Mouse (Mus musculus) heart, embryonic 15.5 days (tissue): ENCODE data around the gene Mrpl9. TPM values are rescaled to one million over a fixed set of nuclear protein-coding genes. Genes with fewer than 3 reads are reported as not detected.

Experiments used
- ATAC-seq: fragments of 200-750 bp; cut with Nextera tagmentation; replicated peaks from 2 replicates; pipeline ENCODE4 v1.8.0; 2017; ENCODE audit warnings: low read depth, moderate TSS enrichment; ENCODE audit not compliant: insufficient number of reproducible peaks, insufficient read depth, low FRiP score
- H3K27ac ChIP-seq: fragments of 300-500 bp; sonication (generic); 2 replicates; pipeline ENCODE4 v1.5.1; 2015; ENCODE audit warnings: mild to moderate bottlenecking, inconsistent platforms
- H3K27me3 ChIP-seq: fragments of 300-500 bp; sonication (generic); 2 replicates; pipeline ENCODE4 v1.6.1; 2015; ENCODE audit warnings: inconsistent platforms
- H3K36me3 ChIP-seq: fragments of 300-500 bp; sonication (generic); 2 replicates; pipeline ENCODE4 v1.6.1; 2015; ENCODE audit warnings: mild to moderate bottlenecking, inconsistent platforms
- H3K4me1 ChIP-seq: fragments of 300-500 bp; sonication (generic); replicated peaks from 2 replicates; pipeline ENCODE4 v1.6.1; 2015; ENCODE audit warnings: inconsistent platforms
- H3K4me2 ChIP-seq: fragments of 300-500 bp; sonication (generic); 2 replicates; pipeline ENCODE4 v1.6.1; 2015; ENCODE audit warnings: inconsistent platforms, mild to moderate bottlenecking, moderate library complexity
- H3K4me3 ChIP-seq: fragments of 300-500 bp; sonication (generic); 2 replicates; pipeline ENCODE4 v1.5.1; 2015; ENCODE audit warnings: mild to moderate bottlenecking, inconsistent platforms
- H3K9ac ChIP-seq: fragments of 300-500 bp; sonication (generic); 2 replicates; pipeline ENCODE4 v1.6.1; 2015; ENCODE audit warnings: mild to moderate bottlenecking, inconsistent platforms
- H3K9me3 ChIP-seq: fragments of 300-500 bp; sonication (generic); replicated peaks from 2 replicates; pipeline ENCODE4 v1.6.1; 2016; ENCODE audit warnings: inconsistent platforms
- WGBS: fragments of 180-500 bp; shearing (Covaris S2); methylation state at CpG from one replicate; pipeline ENCODE4 v1.1.7; 2015; ENCODE audit warnings: mixed read lengths; 5-methylcytosine and 5-hydroxymethylcytosine counted together
- polyA plus RNA-seq: library from polyadenylated mRNA; unstranded; fragments of >200 nt; fragmentation: Nextera tagmentation; extraction: Ambion mirVana; gene quantifications from 2 replicates; pipeline ENCODE4 v1.2.1, GENCODE M21; 2015

Mrpl9 gene
- polyA plus RNA-seq, 1 experiment from 2014 or later: 56.1 TPM

DNA sequence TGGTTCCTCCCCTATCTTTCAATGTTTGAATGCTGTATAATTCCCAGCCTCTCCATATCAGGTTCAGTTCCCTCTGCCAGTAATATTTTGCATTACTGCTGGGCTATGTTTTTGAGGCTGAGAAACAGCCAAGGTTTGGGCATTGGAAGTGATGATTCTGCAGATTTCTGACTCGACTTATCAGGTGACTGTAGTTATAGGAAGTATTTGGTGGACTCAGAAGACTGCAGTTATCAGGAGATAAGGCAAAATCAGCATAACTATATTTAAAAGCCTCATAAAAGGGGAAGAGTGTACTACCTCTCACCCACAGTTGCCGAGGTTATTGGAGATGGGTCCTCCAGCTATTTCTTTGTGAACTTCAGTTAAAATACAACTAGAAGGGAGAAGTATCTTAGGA is 12.1 kb upstream of the Mrpl9 start:
- WGBS: 51% methylated on average over 2 of the region's 2 CpGs
- no peak overlapping the region for H3K4me3 ChIP-seq
- H3K36me3 ChIP-seq: no peaks in the 10 kb centered on the region
- no peaks in the 10 kb centered on the region for H3K4me1 ChIP-seq
- no peak overlapping the region for H3K27ac ChIP-seq
- no peak overlapping the region for H3K9ac ChIP-seq
- no peak overlapping the region for H3K4me2 ChIP-seq
- H3K9me3 ChIP-seq: no peaks in the 10 kb centered on the region
- no peak for ATAC-seq
- H3K27me3 ChIP-seq: no peaks in the 10 kb centered on the region

DNA sequence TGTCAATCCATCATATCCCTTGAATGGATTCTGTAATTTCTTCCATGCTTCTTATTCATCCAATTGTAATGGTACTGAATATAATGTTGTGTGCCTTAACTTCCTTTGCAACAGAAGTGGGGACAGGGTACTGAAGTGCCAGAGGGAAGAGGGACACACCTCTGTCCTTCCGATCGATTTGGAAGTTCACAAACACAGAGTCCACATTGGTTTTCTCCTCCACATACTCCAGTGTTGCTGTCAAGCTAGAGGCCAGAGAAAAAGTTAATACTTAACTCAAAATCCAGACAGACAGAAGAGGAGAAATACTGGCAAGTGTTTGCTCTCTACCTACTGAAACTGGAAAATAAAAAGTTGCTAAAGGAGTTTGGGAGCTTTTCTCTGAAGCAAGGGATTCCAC is 8.8 kb upstream of the Mrpl9 start:
- Histone ChIP-seq H3K27me3 (no peaks in the 10 kb centered on the region), H3K4me1 (no peaks in the 10 kb centered on the region), H3K9ac (no peak overlapping the region), H3K9me3 (no peaks in the 10 kb centered on the region), H3K27ac (no peak overlapping the region), H3K4me2 (no peak overlapping the region), H3K36me3 (no peaks in the 10 kb centered on the region), H3K4me3 (no peak overlapping the region)
- WGBS: 74% methylated on average over 2 of the region's 2 CpGs
- no peak for ATAC-seq

DNA sequence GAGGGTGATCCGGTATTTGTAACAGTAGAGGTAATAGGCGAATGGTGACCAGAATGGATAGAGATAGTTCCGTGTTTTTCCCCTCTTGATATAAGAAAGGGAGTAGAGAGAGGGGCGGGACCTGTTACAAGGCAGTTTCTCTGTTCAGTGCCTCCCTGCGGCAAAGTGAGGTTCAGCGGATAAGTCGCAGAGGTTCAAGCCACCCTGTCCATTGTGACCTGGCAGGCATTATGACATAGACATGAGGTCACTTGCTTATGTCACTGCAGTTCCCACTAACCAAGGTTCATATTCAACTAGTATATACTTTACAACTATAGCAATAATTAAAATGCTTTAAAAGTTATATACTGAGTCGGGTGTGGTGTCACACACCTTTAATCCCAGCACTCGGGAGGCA is 6.7 kb upstream of the Mrpl9 start:
- Histone ChIP-seq H3K27ac (no peak overlapping the region), H3K4me2 (no peak overlapping the region), H3K9me3 (no peaks in the 10 kb centered on the region), H3K9ac (no peak overlapping the region), H3K4me3 (no peak overlapping the region), H3K27me3 (peaks cover 10% of the 10 kb centered on the region), H3K4me1 (no peaks in the 10 kb centered on the region), H3K36me3 (no peaks in the 10 kb centered on the region)
- 77% methylated on average over 9 of the region's 9 CpGs for WGBS
- ATAC-seq: no peak

DNA sequence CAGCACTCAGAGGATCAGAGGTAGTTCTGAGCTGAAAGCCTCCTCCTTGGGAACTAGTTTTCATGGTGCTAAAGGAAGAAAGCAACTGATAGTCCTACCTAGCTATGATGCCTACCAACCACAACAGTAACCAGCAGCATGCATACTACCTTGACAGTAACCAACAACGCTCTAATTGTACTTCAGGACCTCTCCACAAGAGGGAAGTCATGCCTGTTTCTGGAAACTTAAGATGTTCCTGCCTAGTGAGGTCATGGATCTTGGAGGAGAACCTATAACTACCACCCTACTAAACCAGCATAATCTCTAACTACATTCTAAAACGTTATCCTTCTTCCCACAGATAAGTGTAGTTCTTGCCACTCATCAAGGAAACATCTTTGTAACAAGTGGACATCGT is 1.9 kb upstream of the Mrpl9 start:
- Histone ChIP-seq H3K36me3 (peaks cover 12% of the 10 kb centered on the region; the same call in 1 of the 2 replicates), H3K4me3 (no peak overlapping the region), H3K9me3 (no peaks in the 10 kb centered on the region), H3K27ac (no peak overlapping the region), H3K4me1 (peaks cover 5% of the 10 kb centered on the region), H3K27me3 (peaks cover 10% of the 10 kb centered on the region), H3K9ac (no peak overlapping the region), H3K4me2 (no peak overlapping the region)
- 37% methylated on average over 3 of the region's 3 CpGs for WGBS
- ATAC-seq: no peak

DNA sequence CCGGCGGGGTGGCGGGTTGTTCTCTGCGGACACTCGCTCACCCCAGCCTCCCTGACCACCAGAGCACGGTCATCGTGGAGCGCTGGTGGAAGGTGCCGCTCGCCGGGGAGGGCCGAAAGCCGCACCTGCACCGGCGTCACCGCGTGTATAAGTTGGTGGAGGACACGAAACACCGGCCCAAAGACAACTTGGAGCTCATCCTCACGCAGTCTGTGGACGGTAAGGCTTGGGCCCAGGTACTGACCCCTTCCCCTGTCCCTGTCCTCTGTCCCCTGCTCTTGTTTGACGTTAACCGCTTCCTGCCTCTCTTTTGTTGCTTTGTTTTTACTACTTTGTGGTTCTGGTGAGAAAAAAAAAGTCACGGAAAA is 463 bp downstream of the Mrpl9 start, which contains the start of gene Oaz3:
Oaz3 (minus strand) TSS at position 319 of the 368 bp plus-strand sequence.
- ATAC-seq: peak; percentile 45; the same call in 1 of the 2 replicates
- no peaks in the 10 kb centered on the region for H3K9me3 ChIP-seq

DNA sequence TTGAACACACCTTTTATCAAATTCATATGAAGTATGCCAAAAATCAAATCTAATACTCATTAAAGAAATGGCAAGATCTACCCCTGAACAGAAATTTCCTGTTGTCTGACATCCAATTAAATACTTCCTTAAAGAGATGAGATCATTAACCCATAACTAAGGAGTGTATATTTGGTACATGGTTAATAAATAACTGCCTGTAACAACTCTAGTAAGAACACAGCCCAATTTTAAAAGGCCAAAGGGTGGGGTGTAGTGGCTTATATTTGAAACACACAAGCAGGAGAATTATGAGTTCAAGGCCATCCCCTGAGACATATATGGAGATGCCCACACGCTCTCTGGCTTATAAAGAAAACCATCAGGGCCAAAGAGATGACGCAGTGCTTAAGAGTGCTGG is 6.3 kb downstream of the Mrpl9 start:
- no peak overlapping the region for H3K27ac ChIP-seq
- no peak overlapping the region for H3K4me2 ChIP-seq
- no peak for ATAC-seq
- no peaks in the 10 kb centered on the region for H3K9me3 ChIP-seq
- H3K36me3 ChIP-seq: peaks cover 47% of the 10 kb centered on the region
- H3K27me3 ChIP-seq: no peaks in the 10 kb centered on the region
- no peak overlapping the region for H3K9ac ChIP-seq
- 95% methylated on average over 2 of the region's 2 CpGs for WGBS
- H3K4me3 ChIP-seq: no peak overlapping the region
- peaks cover under 1% of the 10 kb centered on the region for H3K4me1 ChIP-seq

More for the DNA sequence above, 463 bp downstream of the Mrpl9 start, which contains the start of gene Oaz3:
- Histone ChIP-seq H3K4me2 (peak within 1 kb of the TSS; percentile 76), H3K27me3 (peaks cover 10% of the 10 kb centered on the region), H3K4me1 (peaks cover 5% of the 10 kb centered on the region), H3K4me3 (peak within 1 kb of the TSS; percentile 95), H3K27ac (peak within 1 kb of the TSS; percentile 82), H3K9ac (peak within 1 kb of the TSS; percentile 96), H3K36me3 (peaks cover 36% of the 10 kb centered on the region)
- 2% methylated on average over 24 of the region's 24 CpGs for WGBS

DNA sequence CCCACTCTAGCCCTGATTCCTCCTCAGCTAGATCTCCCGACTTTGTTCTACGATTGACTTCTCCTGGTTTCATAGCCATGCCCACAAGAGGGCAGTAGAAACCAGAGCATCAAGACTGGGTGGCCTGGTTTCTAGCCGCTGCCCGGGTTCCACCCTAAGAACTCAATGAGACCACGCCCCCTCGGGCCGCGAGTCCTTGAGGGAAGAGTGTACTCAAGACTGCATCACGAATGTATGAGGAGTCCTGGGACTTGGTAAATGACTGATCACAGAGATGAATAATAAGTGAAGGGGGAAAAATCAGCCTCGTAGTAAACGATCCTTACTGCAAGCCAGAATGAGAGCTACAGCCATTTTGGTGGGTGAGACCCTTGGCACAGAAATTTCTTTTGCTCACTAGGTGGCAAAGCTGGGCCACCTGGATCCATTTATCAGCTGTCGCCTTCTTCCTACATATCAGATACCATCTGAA is 13.4 kb downstream of the Mrpl9 start:
- H3K4me2 ChIP-seq: peak overlapping the region; percentile 58
- H3K9me3 ChIP-seq: no peaks in the 10 kb centered on the region
- peak; percentile 85 for ATAC-seq
- no peak overlapping the region for H3K27ac ChIP-seq
- no peaks in the 10 kb centered on the region for H3K36me3 ChIP-seq
- WGBS: 1% methylated on average over 12 of the region's 12 CpGs
- no peaks in the 10 kb centered on the region; the same call in 1 of the 2 replicates for H3K27me3 ChIP-seq
- peak overlapping the region; percentile 45 for H3K4me3 ChIP-seq
- H3K9ac ChIP-seq: peak overlapping the region; percentile 43; the same call in 1 of the 2 replicates
- H3K4me1 ChIP-seq: 0 out of 2 replicates have a peak, but pooled peaks cover 4% of the 10 kb centered on the region

DNA sequence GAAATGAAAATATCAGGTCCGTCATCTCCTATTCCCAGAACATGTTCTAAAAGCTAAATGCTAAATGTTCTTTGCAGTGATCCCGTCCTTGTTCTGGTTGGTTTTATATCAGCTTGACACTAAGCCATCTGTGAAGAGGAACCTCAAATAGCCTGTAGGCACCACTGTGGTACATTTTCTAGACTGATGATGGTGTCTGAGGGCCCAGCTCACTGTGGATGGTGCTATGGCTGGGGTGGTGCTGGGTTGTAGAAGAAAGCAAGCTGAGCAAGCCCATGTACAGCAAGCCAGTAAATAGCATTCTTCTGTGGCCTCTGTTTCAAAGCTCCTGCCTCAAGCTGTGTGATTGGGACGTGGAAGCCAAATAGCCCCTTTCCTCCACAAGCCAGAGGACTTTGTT is 13.9 kb downstream of the Mrpl9 start:
- Histone ChIP-seq H3K4me1 (0 out of 2 replicates have a peak, but pooled peaks cover 4% of the 10 kb centered on the region), H3K36me3 (no peaks in the 10 kb centered on the region), H3K27me3 (no peaks in the 10 kb centered on the region; the same call in 1 of the 2 replicates), H3K9ac (peak overlapping the region; percentile 43; the same call in 1 of the 2 replicates), H3K4me2 (peak overlapping the region; percentile 58; the same call in 1 of the 2 replicates), H3K4me3 (no peak overlapping the region), H3K9me3 (no peaks in the 10 kb centered on the region), H3K27ac (no peak overlapping the region)
- 69% methylated on average over 3 of the region's 3 CpGs for WGBS
- no peak for ATAC-seq

DNA sequence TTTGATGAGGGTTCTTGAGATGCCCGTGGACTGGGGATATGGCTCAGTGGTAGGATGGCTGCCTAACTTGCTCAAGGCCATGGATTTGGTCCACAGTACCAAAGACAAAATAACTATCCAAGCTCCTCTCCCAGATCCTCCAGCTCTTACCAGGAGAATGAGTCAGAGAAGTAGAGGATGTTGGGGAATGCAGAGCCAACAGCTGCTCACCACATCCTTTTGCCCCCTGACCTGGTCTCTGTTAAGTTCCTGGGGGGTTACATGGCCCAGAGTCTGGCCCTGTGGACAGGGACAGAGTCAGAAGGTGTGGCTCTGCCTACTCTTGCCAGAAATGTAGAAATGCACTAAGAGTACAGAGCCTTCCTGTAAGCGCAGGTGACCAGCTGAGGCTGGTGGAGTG is 16.7 kb downstream of the Mrpl9 start:
- ATAC-seq: no peak
- no peak overlapping the region for H3K4me3 ChIP-seq
- 0 out of 2 replicates have a peak, but pooled peaks cover 4% of the 10 kb centered on the region for H3K4me1 ChIP-seq
- H3K27me3 ChIP-seq: no peaks in the 10 kb centered on the region; the same call in 1 of the 2 replicates
- H3K9me3 ChIP-seq: no peaks in the 10 kb centered on the region
- no peaks in the 10 kb centered on the region for H3K36me3 ChIP-seq
- no peak overlapping the region for H3K4me2 ChIP-seq
- no peak overlapping the region for H3K9ac ChIP-seq
- 82% methylated on average over 2 of the region's 2 CpGs for WGBS
- H3K27ac ChIP-seq: no peak overlapping the region

DNA sequence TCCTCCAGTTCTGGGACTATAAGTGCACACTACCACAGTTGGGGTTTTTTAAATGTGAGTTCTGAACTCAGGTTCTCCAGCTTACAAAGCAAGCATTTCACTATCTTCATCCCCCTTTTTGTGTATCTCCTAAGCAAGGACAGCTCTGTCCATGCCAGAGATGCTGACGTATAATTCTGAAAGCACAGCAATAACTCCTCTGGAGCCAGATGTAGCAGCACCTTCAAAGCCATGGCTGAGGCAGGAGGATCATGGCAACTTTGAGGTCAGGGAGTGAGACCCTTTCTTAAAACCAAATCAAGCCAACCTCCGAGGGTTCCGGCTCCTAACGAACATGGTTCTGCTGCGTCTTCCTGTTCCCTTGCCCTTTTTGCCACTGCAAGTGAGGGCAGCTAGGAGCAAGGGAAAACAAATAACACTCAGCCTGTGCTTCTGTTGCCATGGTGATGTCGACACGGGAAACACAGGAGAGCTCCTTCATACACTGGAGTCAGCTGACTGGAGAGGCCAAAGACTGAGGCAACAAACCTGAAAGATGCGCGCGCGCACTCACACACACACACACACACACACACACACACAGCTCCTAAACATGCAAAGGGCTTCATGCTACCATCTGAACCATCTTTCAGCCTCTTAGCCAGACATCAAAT is 20.9 kb downstream of the Mrpl9 start:
- no peak overlapping the region for H3K4me2 ChIP-seq
- no peak for ATAC-seq
- no peaks in the 10 kb centered on the region for H3K27me3 ChIP-seq
- no peaks in the 10 kb centered on the region for H3K4me1 ChIP-seq
- no peak overlapping the region for H3K9ac ChIP-seq
- no peaks in the 10 kb centered on the region for H3K9me3 ChIP-seq
- no peak overlapping the region for H3K4me3 ChIP-seq
- 52% methylated on average over 11 of the region's 11 CpGs for WGBS
- no peaks in the 10 kb centered on the region for H3K36me3 ChIP-seq
- H3K27ac ChIP-seq: no peak overlapping the region

DNA sequence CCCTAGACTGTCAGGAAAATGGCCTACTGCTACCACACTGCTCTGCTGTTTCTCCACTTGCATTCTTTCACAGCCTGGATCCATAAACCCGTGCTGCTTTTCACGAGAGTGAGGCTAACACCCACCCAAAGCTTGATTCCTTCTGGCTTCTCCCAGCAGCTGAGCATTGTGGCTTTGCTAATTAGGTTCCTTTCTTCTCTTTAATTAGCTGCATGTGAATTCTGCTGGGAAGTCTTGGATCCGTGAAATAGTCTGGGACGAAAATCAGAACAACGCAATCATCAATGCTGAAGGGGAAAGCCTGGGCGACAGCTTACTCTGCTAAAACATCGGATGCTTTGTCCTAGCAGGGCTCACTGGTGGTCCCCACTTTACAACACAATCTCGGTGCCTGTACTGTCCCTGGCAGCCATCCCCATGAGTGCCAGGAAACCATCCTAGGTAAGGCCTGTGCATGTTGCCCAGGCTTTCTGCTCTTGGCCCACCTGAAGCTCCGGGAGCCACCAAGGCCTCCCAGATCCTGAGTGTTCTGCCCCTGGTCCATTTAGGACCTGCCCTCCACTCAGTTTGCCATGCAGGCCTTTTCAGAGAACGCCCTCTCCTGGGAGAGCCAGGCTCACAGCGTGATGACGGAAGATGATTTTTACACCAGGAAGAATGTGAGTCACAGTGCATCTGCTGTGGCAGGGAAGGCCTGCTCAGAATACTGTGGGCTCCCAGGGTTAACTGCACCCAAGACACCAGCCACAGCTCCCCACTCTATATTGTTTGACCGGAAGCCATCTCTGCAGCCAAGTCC is 22.7 kb downstream of the Mrpl9 start:
- H3K4me1 ChIP-seq: no peaks in the 10 kb centered on the region
- H3K4me2 ChIP-seq: no peak overlapping the region
- no peaks in the 10 kb centered on the region for H3K27me3 ChIP-seq
- no peak for ATAC-seq
- H3K36me3 ChIP-seq: no peaks in the 10 kb centered on the region
- 77% methylated on average over 13 of the region's 13 CpGs for WGBS
- H3K4me3 ChIP-seq: no peak overlapping the region
- no peak overlapping the region for H3K9ac ChIP-seq
- H3K9me3 ChIP-seq: no peaks in the 10 kb centered on the region
- no peak overlapping the region for H3K27ac ChIP-seq
